Mouse (Mus musculus) kidney, postnatal 0 days (tissue): ENCODE results near the gene Pfkfb4. TPM values are rescaled to one million over a fixed set of nuclear protein-coding genes. Genes with fewer than 3 reads are reported as not detected.

ENCODE experiments used
- ATAC-seq: fragments of 200-750 bp; cut with Nextera tagmentation; replicated peaks from 2 replicates; pipeline ENCODE4 v1.8.0; 2017; ENCODE audit warnings: low read depth, moderate number of reproducible peaks, moderate TSS enrichment, moderate library complexity; ENCODE audit not compliant: low FRiP score
- DNase-seq: peaks from one replicate; pipeline ENCODE4 v3.0.0-alpha.2; 2016; ENCODE audit warnings: low spot score
- H3K27ac ChIP-seq: fragments of 300-500 bp; sonication (generic); 2 replicates; pipeline ENCODE4 v1.5.1; 2014; ENCODE audit warnings: mild to moderate bottlenecking
- H3K27me3 ChIP-seq: fragments of 300-500 bp; sonication (generic); 2 replicates; pipeline ENCODE4 v1.6.1; 2014; ENCODE audit warnings: low read length, mixed read lengths; ENCODE audit not compliant: insufficient read depth
- H3K36me3 ChIP-seq: fragments of 300-500 bp; sonication (generic); 2 replicates; pipeline ENCODE4 v1.6.1; 2014; ENCODE audit warnings: low read length, mixed read lengths; ENCODE audit not compliant: insufficient read depth
- H3K4me1 ChIP-seq: fragments of 300-500 bp; sonication (generic); replicated peaks from 2 replicates; pipeline ENCODE4 v1.6.1; 2014; ENCODE audit warnings: antibody characterized with exemption, low read length, mixed read lengths; ENCODE audit not compliant: insufficient read depth
- H3K4me2 ChIP-seq: fragments of 300-500 bp; sonication (generic); 2 replicates; pipeline ENCODE4 v1.6.1; 2014; ENCODE audit warnings: mild to moderate bottlenecking, low read length, moderate library complexity, mixed read lengths
- H3K4me3 ChIP-seq: fragments of 300-500 bp; sonication (generic); replicated peaks from 2 replicates; pipeline ENCODE4 v1.5.1; 2014; ENCODE audit warnings: low read depth, low read length
- H3K9ac ChIP-seq: fragments of 300-500 bp; sonication (generic); 2 replicates; pipeline ENCODE4 v1.6.1; 2014; ENCODE audit warnings: low read depth, low read length
- H3K9me3 ChIP-seq: fragments of 300-500 bp; sonication (generic); replicated peaks from 2 replicates; pipeline ENCODE4 v1.6.1; 2016; ENCODE audit warnings: low read length, inconsistent platforms, mixed read lengths
- CTCF ChIP-seq: IDR thresholded peaks from 2 replicates; pipeline ENCODE4 v1.5.1; 2016; ENCODE audit warnings: antibody characterized with exemption, low read depth, mild to moderate bottlenecking, moderate library complexity
- WGBS: fragments of 180-500 bp; shearing (Covaris S2); extraction: QIAGEN DNeasy Blood & Tissue Kit; methylation state at CpG from one replicate; pipeline ENCODE4 v1.1.7; 2014; 5-methylcytosine and 5-hydroxymethylcytosine counted together
- polyA plus RNA-seq: library from polyadenylated mRNA; unstranded; fragments of >200 nt; fragmentation: Nextera tagmentation; extraction: Ambion mirVana; gene quantifications from 2 replicates; pipeline ENCODE4 v1.2.1, GENCODE M21; 2015

Gene Pfkfb4
- polyA plus RNA-seq, 1 experiment from 2014 or later = 5.8 TPM

- no peak for ATAC-seq
- 72% methylated on average over 5 of the region's 5 CpGs for WGBS
- Histone ChIP-seq H3K27ac (no peak overlapping the region), H3K4me2 (no peak overlapping the region), H3K4me3 (no peak overlapping the region), H3K27me3 (no peaks in the 10 kb centered on the region), H3K9ac (no peak overlapping the region), H3K9me3 (no peaks in the 10 kb centered on the region), H3K4me1 (no peaks in the 10 kb centered on the region), H3K36me3 (no peaks in the 10 kb centered on the region)
- no peak for DNase-seq
- TF ChIP-seq CTCF = no peak
Observed at GRCm38 (mm10) chr9:109028919-109029318, 37.3 kb downstream of the Pfkfb4 start.

GRCm38 (mm10) chr9:109030312-109030711 is 38.7 kb downstream of the Pfkfb4 start:
- Histone ChIP-seq H3K4me2 (no peak overlapping the region), H3K4me1 (no peaks in the 10 kb centered on the region), H3K9ac (no peak overlapping the region), H3K27ac (no peak overlapping the region), H3K27me3 (no peaks in the 10 kb centered on the region), H3K4me3 (no peak overlapping the region), H3K36me3 (no peaks in the 10 kb centered on the region), H3K9me3 (no peaks in the 10 kb centered on the region)
- DNase-seq = no peak
- no peak for TF ChIP-seq CTCF
- 60% methylated on average over 3 of the region's 3 CpGs for WGBS
- ATAC-seq = no peak

- Histone ChIP-seq H3K27me3 (no peaks in the 10 kb centered on the region), H3K9ac (no peak overlapping the region), H3K27ac (no peak overlapping the region), H3K4me3 (no peak overlapping the region), H3K4me2 (no peak overlapping the region), H3K9me3 (no peaks in the 10 kb centered on the region), H3K36me3 (no peaks in the 10 kb centered on the region), H3K4me1 (no peaks in the 10 kb centered on the region)
- TF ChIP-seq CTCF = no peak
- DNase-seq (no peak), ATAC-seq (no peak)
- WGBS = 95% methylated on average over 7 of the region's 7 CpGs
Observed at GRCm38 (mm10) chr9:109031001-109031400, 39.4 kb downstream of the Pfkfb4 start.

GRCm38 (mm10) chr9:109031686-109032085 is 40.1 kb downstream of the Pfkfb4 start:
- Histone ChIP-seq H3K4me1 (no peaks in the 10 kb centered on the region), H3K36me3 (no peaks in the 10 kb centered on the region), H3K9me3 (no peaks in the 10 kb centered on the region), H3K27me3 (no peaks in the 10 kb centered on the region), H3K4me2 (no peak overlapping the region), H3K27ac (no peak overlapping the region), H3K4me3 (no peak overlapping the region), H3K9ac (no peak overlapping the region)
- WGBS = 74% methylated on average over 8 of the region's 8 CpGs
- DNase-seq (no peak), ATAC-seq (no peak)
- no peak for TF ChIP-seq CTCF

GRCm38 (mm10) chr9:109032435-109032834 is 40.9 kb downstream of the Pfkfb4 start:
- TF ChIP-seq CTCF = no peak
- no peak overlapping the region for H3K4me3 ChIP-seq
- H3K27me3 ChIP-seq = no peaks in the 10 kb centered on the region
- WGBS = 78% methylated on average over 6 of the region's 6 CpGs
- ATAC-seq (no peak), DNase-seq (no peak)
- no peaks in the 10 kb centered on the region for H3K9me3 ChIP-seq
- no peak overlapping the region for H3K9ac ChIP-seq
- no peak overlapping the region for H3K4me2 ChIP-seq
- H3K36me3 ChIP-seq = no peaks in the 10 kb centered on the region
- no peak overlapping the region for H3K27ac ChIP-seq
- H3K4me1 ChIP-seq = no peaks in the 10 kb centered on the region

GRCm38 (mm10) chr9:109038086-109038895 is 46.7 kb downstream of the Pfkfb4 start, which contains the start of gene Shisa5:
TSS of gene Shisa5 (plus strand) at chr9:109038565.
- under 1% methylated on average over 40 of the region's 40 CpGs for WGBS

More at GRCm38 (mm10) chr9:109038086-109038895, 46.7 kb downstream of the Pfkfb4 start, which contains the start of gene Shisa5:
- Histone ChIP-seq H3K27ac (peak within 1 kb of the TSS; percentile 92), H3K9ac (peak within 1 kb of the TSS; percentile 84), H3K36me3 (no peaks in the 10 kb centered on the region), H3K4me3 (peak within 1 kb of the TSS; percentile 65), H3K9me3 (no peaks in the 10 kb centered on the region), H3K27me3 (no peaks in the 10 kb centered on the region), H3K4me2 (peak within 1 kb of the TSS; percentile 85), H3K4me1 (peaks cover 25% of the 10 kb centered on the region)
- DNase-seq (peak; percentile 84), ATAC-seq (peak; percentile 85)
- TF ChIP-seq CTCF = no peak
